Mouse (Mus musculus): ENCODE data around the gene Myh2. TPM values are rescaled to one million over a fixed set of nuclear protein-coding genes. Genes with fewer than 3 reads are reported as not detected.

Myh2 gene
- polyA plus RNA-seq (2012; fragmentation: generic; extraction: Trizol): not detected

GRCm38 (mm10) chr11:67170727-67171126, at the start of gene Myh2:
TSS of gene Myh2 (plus strand) at chr11:67171027.

GRCm38 (mm10) chr11:67199752-67200151, 28.9 kb downstream of the Myh2 start, which contains the start of gene Myh1:
TSS of gene Myh1 (plus strand) at chr11:67200052.

GRCm38 (mm10) chr11:67237481-67238079, 66.8 kb downstream of the Myh2 start, which contains the start of gene Myh4:
TSS of gene Myh4 (plus strand) at chr11:67238029.

Other genes with a start within 250 kb of the Myh2 start
- gene Tmem238l, start 214.4 kb upstream of the Myh2 start, polyA plus RNA-seq (2012; fragmentation: generic; extraction: Trizol): not detected
- 1 to 10 TPM in 1 of 2 experiments, under 1 TPM in 1; 0.07 to 2.6 TPM for gene Tmem220, start 145.9 kb upstream of the Myh2 start, polyA plus RNA-seq (2012; fragmentation: generic; extraction: Trizol)
- 10 to 100 TPM in 1 of 2 experiments, 1 to 10 TPM in 1; 3.5 to 19.8 TPM for gene Adprm, start 118.4 kb upstream of the Myh2 start, polyA plus RNA-seq (2012; fragmentation: generic; extraction: Trizol)
- 1 to 10 TPM; 1.3 to 5.1 TPM for gene Sco1, start 118.4 kb upstream of the Myh2 start, polyA plus RNA-seq (2012; fragmentation: generic; extraction: Trizol)
- gene Myh3, start 92.7 kb upstream of the Myh2 start, polyA plus RNA-seq (2012; fragmentation: generic; extraction: Trizol): under 1 TPM in 1 of 2 experiments, not detected in 1; 0.01 TPM
- under 1 TPM in 1 of 2 experiments, not detected in 1; 0.01 TPM for gene Myh1, start 29.0 kb downstream of the Myh2 start, polyA plus RNA-seq (2012; fragmentation: generic; extraction: Trizol)
- not detected for gene Myh4, start 67.0 kb downstream of the Myh2 start, polyA plus RNA-seq (2012; fragmentation: generic; extraction: Trizol)
- not detected for gene Myh8, start 106.1 kb downstream of the Myh2 start, polyA plus RNA-seq (2012; fragmentation: generic; extraction: Trizol)
- gene Myh13, start 150.6 kb downstream of the Myh2 start, polyA plus RNA-seq (2012; fragmentation: generic; extraction: Trizol): not detected

Measured in C3H10T1/2 (cell line).